Mouse (Mus musculus) MN1 (cell line): ENCODE measurements around the gene Ccdc3.
"Not testable (repeated sequence)": the region's sequence is repeated elsewhere in the genome, so short reads cannot be mapped to it uniquely, and the experiment has no call there.

ENCODE experiments used
- DNase-seq: peaks from one replicate; pipeline ENCODE4 v3.0.0-alpha.2; 2016; ENCODE audit warnings: low spot score

The Ccdc3 gene

DNA sequence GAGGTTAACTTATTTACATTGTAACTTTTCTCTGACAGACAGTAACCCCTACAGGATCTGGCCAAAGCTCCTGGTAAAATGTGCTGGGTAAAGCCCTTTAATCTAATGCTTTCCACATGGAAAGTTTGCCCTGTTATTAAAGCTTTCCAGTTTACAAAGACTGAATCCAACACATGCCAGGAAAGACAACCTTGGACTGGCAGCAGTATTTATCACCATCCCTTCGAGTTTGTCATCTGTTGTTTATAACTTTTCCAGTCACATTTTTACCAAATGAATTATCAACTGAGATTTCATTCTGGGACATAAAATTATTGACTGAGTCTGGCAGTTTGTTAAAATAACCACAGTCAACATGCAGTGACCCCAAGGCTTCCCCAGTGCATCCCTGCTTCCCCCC, 77.0 kb downstream of the Ccdc3 start:
- no peak for DNase-seq

DNA sequence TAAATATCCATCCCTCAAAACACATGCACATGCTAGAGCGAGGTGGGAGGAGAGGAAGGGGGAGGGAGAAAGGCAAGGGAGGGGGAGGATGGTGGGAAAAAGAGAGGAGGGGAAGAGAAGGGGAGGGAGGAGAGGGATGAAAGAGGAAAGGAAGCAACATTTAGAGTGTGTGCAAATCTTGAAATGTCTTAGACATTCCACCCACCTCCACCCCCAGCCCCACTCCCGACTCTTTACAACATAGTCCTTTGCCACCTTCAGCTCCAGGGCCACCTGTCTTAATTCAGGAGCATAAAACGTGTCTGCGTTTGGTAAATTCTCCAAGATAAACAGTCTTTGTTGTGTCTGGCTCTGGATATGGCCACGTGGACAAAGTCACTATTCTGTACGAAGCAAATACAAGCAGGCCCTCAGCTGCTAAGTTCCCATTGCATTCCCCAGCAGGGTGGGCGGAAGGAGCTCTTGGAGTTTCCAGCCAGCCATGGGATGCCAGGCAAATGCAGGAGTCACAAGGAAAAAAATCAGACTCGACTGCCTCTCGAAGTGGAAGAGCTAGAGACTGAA, 77.8 kb downstream of the Ccdc3 start:
- DNase-seq, result no peak

DNA sequence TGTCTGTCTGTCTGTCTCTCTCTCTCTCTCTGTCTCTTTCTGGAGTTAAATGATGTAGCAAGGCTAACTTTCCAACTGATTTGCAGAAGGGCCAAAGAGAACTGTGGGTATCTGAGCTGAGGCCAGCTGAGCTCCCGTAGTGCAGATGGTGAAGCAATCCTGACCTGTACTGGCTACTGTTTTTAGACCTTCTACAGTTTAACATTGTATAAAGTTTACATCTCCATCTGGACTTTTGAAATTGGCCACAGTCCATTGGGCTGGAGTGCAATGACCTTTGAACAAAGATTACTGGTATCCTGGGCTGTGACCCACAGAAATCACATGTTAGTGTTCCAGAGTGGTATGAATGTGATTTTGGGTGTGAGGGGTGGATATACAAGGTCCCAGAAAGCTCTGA, 81.6 kb downstream of the Ccdc3 start:
- DNase-seq, result no peak

DNA sequence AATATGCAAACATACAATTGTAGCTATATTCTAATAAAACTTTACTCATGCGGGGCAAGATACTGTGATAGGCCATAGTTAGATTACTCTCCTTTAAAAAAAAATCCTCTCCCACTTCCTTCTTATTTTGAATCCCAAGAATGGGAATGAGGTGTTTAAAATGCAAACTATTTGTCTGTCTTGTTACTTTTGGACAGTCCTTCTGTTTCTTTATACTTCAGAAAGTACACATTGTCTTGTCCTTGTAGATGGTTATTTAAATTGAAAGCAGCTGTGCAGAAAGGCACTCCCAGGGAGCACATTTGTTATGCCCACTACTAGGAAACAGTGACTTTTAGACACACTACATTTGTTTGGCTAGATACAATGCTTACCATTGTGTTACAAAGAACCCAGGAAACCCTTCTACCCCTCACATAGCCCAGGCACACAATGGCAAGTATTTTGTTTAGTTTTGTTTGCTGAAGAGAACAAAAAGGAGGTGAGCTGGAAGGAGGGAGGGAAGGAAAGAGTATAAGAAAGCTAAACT, 82.3 kb downstream of the Ccdc3 start:
- DNase-seq, result no peak

DNA sequence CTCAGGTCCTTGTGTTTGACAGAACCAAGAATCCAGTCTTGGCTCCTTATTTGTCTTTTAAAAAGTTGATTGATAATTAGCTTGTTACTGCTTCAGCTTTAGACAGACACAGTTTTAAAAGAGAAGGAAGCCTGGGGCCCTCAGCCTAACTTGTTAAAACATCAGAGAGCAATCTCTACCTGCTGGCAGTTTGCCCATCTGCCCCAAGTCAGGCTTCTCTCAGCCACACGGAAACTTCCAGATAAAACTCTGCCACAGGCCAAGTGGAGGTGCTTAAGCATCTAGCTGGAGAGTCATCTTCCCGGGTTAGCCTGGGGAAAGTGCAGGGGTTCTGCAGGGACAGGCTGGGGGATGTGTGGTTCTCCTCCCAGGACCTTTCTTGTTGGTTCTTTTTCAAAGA, 85.0 kb downstream of the Ccdc3 start:
- DNase-seq, result no peak

DNA sequence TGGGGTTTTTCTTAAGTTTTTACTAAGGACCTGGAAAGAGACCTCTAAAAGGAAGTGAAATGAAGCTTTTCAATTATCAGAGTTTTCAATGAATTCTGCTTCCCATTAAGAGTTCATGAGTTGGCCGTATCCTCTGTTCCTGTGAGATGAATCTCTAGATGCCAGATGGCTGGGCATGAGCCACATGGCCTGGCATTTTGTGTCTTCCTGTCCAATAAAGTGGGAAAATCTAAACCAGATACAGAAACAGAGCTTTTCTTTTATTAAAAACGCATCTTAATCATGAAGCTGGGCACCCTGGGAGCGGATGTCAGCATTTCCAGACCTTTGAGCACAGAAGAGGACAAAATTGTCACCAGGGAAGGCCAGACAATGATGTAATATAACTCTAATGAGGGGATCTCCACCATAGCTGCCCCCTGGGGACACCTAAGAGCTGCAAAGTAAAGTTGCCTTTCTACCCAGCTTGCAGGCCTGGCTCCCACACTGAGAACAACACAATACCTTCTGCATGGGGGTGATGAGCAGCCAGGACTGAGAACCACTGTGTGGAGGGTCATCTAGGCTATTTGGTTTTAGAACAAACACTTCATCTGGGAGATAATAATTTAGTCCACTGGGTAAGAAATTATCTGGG, 99.4 kb downstream of the Ccdc3 start:
- DNase-seq, result peak; percentile 88

- no peak for DNase-seq
Measured at GRCm38 (mm10) chr2:5237870-5238269, 100.3 kb downstream of the Ccdc3 start.

- no peak for DNase-seq
Measured at GRCm38 (mm10) chr2:5239492-5239891, 101.9 kb downstream of the Ccdc3 start.

DNA sequence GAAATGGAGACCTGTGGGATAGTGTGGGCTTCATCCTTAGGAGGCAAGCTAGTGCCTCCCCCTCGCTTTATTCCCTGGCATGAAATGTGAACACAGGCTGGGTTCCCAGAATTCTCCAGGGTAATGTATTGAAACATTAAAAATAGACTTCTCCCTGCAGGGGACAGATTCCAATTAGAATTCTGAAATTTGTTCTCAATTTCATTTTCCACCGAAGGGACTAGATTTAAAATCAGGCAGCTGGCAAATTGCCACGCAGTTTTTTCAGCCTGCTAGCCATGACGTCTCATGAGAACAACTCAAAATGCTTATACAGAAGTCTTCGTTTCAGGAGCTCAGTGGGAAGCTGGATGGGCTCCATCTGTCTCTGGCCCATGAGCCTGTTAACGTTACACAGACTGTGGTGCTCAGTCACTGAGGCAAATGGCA, 103.9 kb downstream of the Ccdc3 start:
- DNase-seq, result no peak

DNA sequence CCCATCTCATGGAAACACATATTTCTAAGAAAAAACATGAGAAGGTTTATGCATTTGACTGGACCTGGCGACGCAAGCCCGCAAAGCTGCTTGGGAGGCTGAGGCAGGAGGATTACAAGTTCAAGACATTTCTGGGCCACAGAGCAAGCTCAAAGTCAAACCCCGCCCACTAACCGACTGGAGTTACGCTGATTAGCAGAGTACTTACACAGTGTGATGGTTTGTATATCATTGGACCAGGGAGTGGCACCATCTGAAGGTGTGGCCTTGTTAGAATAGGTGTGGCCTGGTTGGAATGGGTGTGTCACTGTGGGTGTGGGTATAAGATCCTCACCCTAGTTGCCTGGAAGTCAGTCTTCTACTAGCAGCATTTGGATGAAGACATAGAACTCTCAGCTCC, 111.6 kb downstream of the Ccdc3 start:
- DNase-seq, result not testable (repeated sequence)

- peak; percentile 64 for DNase-seq
Measured at GRCm38 (mm10) chr2:5249969-5250368, 112.4 kb downstream of the Ccdc3 start.

- no peak for DNase-seq
Measured at GRCm38 (mm10) chr2:5258250-5258649, 120.7 kb downstream of the Ccdc3 start.

- no peak for DNase-seq
Measured at GRCm38 (mm10) chr2:5262279-5262678, 124.7 kb downstream of the Ccdc3 start.

DNA sequence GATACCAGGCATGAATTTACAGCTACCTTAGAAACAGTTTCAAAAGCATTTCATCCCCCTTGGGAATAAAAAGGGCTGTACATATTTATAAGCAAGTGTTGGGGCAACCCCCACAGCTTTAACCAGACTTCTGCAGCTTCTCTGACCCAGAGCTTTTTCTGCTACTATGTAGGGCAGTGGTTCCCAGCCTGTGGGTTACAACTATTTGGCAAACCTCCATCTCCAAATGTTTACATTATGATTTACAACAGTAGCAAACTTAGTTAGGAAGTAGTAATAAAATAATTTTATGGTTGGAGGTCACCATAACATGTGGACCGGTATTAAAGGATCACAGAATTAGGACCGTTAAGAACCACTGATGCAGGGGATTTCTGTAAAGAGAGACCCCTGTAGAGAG, 130.4 kb downstream of the Ccdc3 start:
- no peak for DNase-seq
